Mouse (Mus musculus): Measurements from ENCODE around the gene 2610001J05Rik. TPM values are rescaled to one million over a fixed set of nuclear protein-coding genes. Genes with fewer than 3 reads are reported as not detected.

2610001J05Rik gene
- total RNA-seq, 1 experiment from 2014 or later = 38.8 TPM

DNA sequence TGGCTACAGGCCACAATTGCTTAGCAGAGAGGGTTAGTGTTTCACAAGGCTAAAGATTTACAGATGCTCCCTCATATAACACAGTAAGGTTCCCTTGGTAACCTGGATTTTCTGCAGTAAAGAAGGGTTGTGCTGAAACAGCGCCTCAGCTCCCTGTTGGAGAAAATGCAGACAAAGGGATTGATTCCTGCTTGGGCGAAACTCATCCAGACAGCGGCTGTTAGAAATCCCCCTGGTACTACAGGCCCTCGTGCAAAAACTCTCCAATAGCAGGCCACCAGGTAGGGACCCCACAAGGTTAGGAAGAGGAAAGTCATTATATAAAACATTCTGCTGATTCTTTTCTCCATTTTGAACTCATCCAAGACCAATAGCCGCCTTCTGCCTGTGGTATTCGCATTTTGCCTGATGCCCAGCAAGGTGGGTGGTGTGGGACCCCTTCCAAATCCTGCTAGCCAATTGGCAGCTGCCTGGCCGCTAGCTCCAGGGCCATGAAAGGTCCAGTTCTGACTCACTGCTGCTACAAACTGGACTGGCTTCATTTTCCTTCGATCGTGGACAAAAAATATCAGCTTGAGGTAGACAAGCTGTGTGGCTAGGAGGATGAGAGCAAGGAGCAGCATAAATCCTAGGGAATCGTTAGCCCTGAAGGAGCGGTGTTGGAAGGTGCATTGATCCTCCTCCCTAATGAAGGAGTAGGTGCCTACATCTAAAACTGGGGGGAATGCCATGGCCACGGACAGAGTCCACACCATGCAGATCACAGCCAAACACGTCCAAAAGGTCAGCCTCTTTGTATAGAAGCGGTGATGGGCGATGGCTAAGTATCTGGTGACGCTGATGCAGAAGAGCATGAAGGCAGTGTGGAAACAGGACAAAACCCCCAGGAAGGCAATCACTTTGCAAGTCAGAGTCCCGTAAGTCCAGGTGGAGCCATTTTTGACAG, 35.3 kb downstream of the 2610001J05Rik start:
- DNase-seq = no peak

DNA sequence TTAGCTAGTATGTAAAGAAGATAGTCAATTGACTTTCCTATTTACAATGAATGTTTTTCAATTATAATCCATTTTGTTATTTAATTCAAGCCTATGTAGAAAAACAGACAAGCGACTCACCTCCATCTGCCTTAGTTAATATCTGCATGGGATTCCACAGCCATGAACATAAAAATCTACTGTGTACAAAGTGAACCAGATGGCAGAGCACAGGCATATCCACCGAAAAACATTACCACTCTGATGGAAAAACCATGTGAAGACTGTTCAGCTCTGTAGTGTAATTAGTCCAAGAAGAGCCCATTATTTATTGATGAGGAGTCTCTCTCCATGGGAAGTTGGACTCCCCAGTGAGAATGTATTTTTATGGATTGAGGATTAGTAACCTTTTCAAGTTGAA, 38.5 kb downstream of the 2610001J05Rik start:
- no peak for DNase-seq

DNA sequence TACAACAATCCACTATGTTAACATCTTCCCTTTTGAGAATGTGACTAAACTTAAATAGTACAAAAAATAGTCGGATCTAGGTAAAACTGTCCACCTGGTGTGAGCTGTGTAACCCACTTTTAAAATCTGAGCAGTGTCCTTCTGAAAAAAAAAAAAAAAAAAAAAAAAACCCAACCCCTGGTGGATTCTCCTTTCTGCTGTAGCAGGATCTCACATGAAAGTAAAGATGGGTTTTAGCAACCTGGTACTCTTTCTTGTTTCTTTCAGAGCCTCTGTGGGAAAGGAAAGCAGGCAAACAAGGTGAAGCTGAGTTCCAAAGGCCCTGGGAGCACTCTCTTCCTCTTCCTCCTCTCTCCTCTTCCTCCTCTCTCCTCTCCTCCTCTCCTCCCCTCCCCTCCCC, 42.4 kb downstream of the 2610001J05Rik start:
- no peak for DNase-seq

Other genes with a start within 250 kb of the 2610001J05Rik start
- gene Bmt2, start 193.6 kb downstream of the 2610001J05Rik start, total RNA-seq (2021) = 10.2 and 13.6 TPM in 2 replicates
- gene Gpr85, start 31.6 kb downstream of the 2610001J05Rik start, total RNA-seq (2021) = 0.67 and 1.5 TPM in 2 replicates